Mouse (Mus musculus) lung, embryonic 16.5 days (tissue): ENCODE data around the gene Grk6. TPM values are rescaled to one million over a fixed set of nuclear protein-coding genes. Genes with fewer than 3 reads are reported as not detected.
A peak's percentile ranks its signal among the peaks of the same experiment; 100 is the strongest.
"Not testable (repeated sequence)": the region's sequence is repeated elsewhere in the genome, so short reads cannot be mapped to it uniquely, and the experiment has no call there.

ENCODE experiments used
- ATAC-seq: fragments of 200-750 bp; cut with Nextera tagmentation; 2 replicates; pipeline ENCODE4 v1.8.0; 2017; ENCODE audit warnings: low read depth, mild to moderate bottlenecking, moderate library complexity
- H3K27ac ChIP-seq: fragments of 300-500 bp; sonication (generic); 2 replicates; pipeline ENCODE4 v1.5.1; 2014; ENCODE audit warnings: mild to moderate bottlenecking, control low read depth, low read length
- H3K27me3 ChIP-seq: fragments of 300-500 bp; sonication (generic); 2 replicates; pipeline ENCODE4 v1.6.1; 2014; ENCODE audit warnings: low read depth, low read length, mixed read lengths; ENCODE audit not compliant: control insufficient read depth, insufficient read depth
- H3K36me3 ChIP-seq: fragments of 300-500 bp; sonication (generic); 2 replicates; pipeline ENCODE4 v1.6.1; 2014; ENCODE audit warnings: low read length; ENCODE audit not compliant: control insufficient read depth, insufficient read depth
- H3K4me1 ChIP-seq: fragments of 300-500 bp; sonication (generic); replicated peaks from 2 replicates; pipeline ENCODE4 v1.6.1; 2014; ENCODE audit warnings: low read length, mixed read lengths; ENCODE audit not compliant: control insufficient read depth, insufficient read depth
- H3K4me2 ChIP-seq: fragments of 300-500 bp; sonication (generic); 2 replicates; pipeline ENCODE4 v1.6.1; 2014; ENCODE audit warnings: low read depth, low read length, control low read depth
- H3K4me3 ChIP-seq: fragments of 300-500 bp; sonication (generic); 2 replicates; pipeline ENCODE4 v1.5.1; 2014; ENCODE audit warnings: mild to moderate bottlenecking, low read length, control low read depth
- H3K9ac ChIP-seq: fragments of 300-500 bp; sonication (generic); 2 replicates; pipeline ENCODE4 v1.6.1; 2014; ENCODE audit warnings: low read length, control low read depth
- H3K9me3 ChIP-seq: fragments of 300-500 bp; sonication (generic); 2 replicates; pipeline ENCODE4 v1.6.1; 2016; ENCODE audit warnings: low read length; ENCODE audit not compliant: control insufficient read depth
- WGBS: fragments of 180-500 bp; shearing (Covaris S2); extraction: QIAGEN DNeasy Blood & Tissue Kit; methylation state at CpG from one replicate; pipeline ENCODE4 v1.1.7; 2014; 5-methylcytosine and 5-hydroxymethylcytosine counted together
- polyA plus RNA-seq: library from polyadenylated mRNA; unstranded; fragments of >200 nt; fragmentation: Nextera tagmentation; extraction: Ambion mirVana; gene quantifications from 2 replicates; pipeline ENCODE4 v1.2.1, GENCODE M21; 2015

Grk6 gene
- polyA plus RNA-seq, 1 experiment from 2014 or later = 15.5 TPM

- Histone ChIP-seq H3K9ac (0 out of 2 replicates have a peak overlapping the region, but pooled peaks have one; percentile 44), H3K27me3 (peaks cover 36% of the 10 kb centered on the region), H3K36me3 (no peaks in the 10 kb centered on the region), H3K4me3 (peak overlapping the region; percentile 23; the same call in 1 of the 2 replicates), H3K27ac (no peak overlapping the region), H3K4me2 (peak overlapping the region; percentile 55), H3K4me1 (peaks cover 9% of the 10 kb centered on the region; the same call in 1 of the 2 replicates), H3K9me3 (no peaks in the 10 kb centered on the region)
- no peak for ATAC-seq
- 25% methylated on average over 51 of the region's 51 CpGs for WGBS
These were observed 24.6 kb upstream of the Grk6 start for GRCm38 (mm10) chr13:55420018-55420932.

GRCm38 (mm10) chr13:55420933-55421800, 23.7 kb upstream of the Grk6 start:
- peaks cover 36% of the 10 kb centered on the region for H3K27me3 ChIP-seq
- WGBS = 9% methylated on average over 35 of the region's 35 CpGs
- peaks cover 9% of the 10 kb centered on the region; the same call in 1 of the 2 replicates for H3K4me1 ChIP-seq
- H3K9me3 ChIP-seq = no peaks in the 10 kb centered on the region
- peak overlapping the region; percentile 23 for H3K4me3 ChIP-seq
- peak overlapping the region; percentile 55 for H3K4me2 ChIP-seq
- H3K9ac ChIP-seq = peak overlapping the region; percentile 44; the same call in 1 of the 2 replicates
- no peaks in the 10 kb centered on the region for H3K36me3 ChIP-seq
- H3K27ac ChIP-seq = no peak overlapping the region
- ATAC-seq = peak; percentile 74

- Histone ChIP-seq H3K4me1 (no peaks in the 10 kb centered on the region), H3K9me3 (no peaks in the 10 kb centered on the region), H3K4me2 (no peak within 1 kb of the TSS), H3K4me3 (no peak within 1 kb of the TSS), H3K27ac (no peak within 1 kb of the TSS), H3K27me3 (peaks cover 3% of the 10 kb centered on the region), H3K36me3 (no peaks in the 10 kb centered on the region), H3K9ac (no peak within 1 kb of the TSS)
- ATAC-seq = no peak
- WGBS = 88% methylated on average over 10 of the region's 10 CpGs
These were observed 18.3 kb upstream of the Grk6 start, which contains the start of gene F12 for GRCm38 (mm10) chr13:55426613-55427012. TSS of gene F12 (minus strand) at chr13:55426793.

- Histone ChIP-seq H3K27me3 (no peaks in the 10 kb centered on the region), H3K4me2 (no peak overlapping the region), H3K9me3 (peaks cover 4% of the 10 kb centered on the region; the same call in 1 of the 2 replicates), H3K4me3 (no peak overlapping the region), H3K4me1 (no peaks in the 10 kb centered on the region), H3K9ac (no peak overlapping the region), H3K27ac (no peak overlapping the region), H3K36me3 (no peaks in the 10 kb centered on the region)
- ATAC-seq = no peak
- 62% methylated on average over 12 of the region's 12 CpGs for WGBS
These were observed 15.5 kb upstream of the Grk6 start for GRCm38 (mm10) chr13:55429226-55429888.

GRCm38 (mm10) chr13:55430566-55430965, 14.3 kb upstream of the Grk6 start:
- Histone ChIP-seq H3K27ac (no peak overlapping the region), H3K4me1 (no peaks in the 10 kb centered on the region), H3K4me2 (no peak overlapping the region), H3K4me3 (no peak overlapping the region), H3K9ac (no peak overlapping the region), H3K36me3 (no peaks in the 10 kb centered on the region), H3K27me3 (no peaks in the 10 kb centered on the region), H3K9me3 (peaks cover 4% of the 10 kb centered on the region; the same call in 1 of the 2 replicates)
- no peak for ATAC-seq
- 76% methylated on average over 2 of the region's 2 CpGs for WGBS

GRCm38 (mm10) chr13:55431889-55432685, 12.8 kb upstream of the Grk6 start:
- Histone ChIP-seq H3K4me3 (no peak overlapping the region), H3K4me2 (no peak overlapping the region), H3K27me3 (no peaks in the 10 kb centered on the region), H3K4me1 (no peaks in the 10 kb centered on the region), H3K27ac (no peak overlapping the region), H3K36me3 (no peaks in the 10 kb centered on the region), H3K9ac (no peak overlapping the region), H3K9me3 (peaks cover 4% of the 10 kb centered on the region; the same call in 1 of the 2 replicates)
- WGBS = 56% methylated on average over 10 of the region's 10 CpGs
- ATAC-seq = no peak

GRCm38 (mm10) chr13:55437111-55437629, 7.7 kb upstream of the Grk6 start:
- not testable (repeated sequence) for H3K4me2 ChIP-seq, H3K9me3 ChIP-seq, H3K4me1 ChIP-seq, ATAC-seq, H3K4me3 ChIP-seq, H3K9ac ChIP-seq, H3K27me3 ChIP-seq, H3K36me3 ChIP-seq, H3K27ac ChIP-seq
- 72% methylated on average over 14 of the region's 15 CpGs for WGBS

- Histone ChIP-seq H3K4me1 (peaks cover 17% of the 10 kb centered on the region), H3K27me3 (no peaks in the 10 kb centered on the region), H3K9ac (peak overlapping the region; percentile 68), H3K4me3 (peak overlapping the region; percentile 83), H3K9me3 (no peaks in the 10 kb centered on the region), H3K4me2 (peak overlapping the region; percentile 78), H3K27ac (peak overlapping the region; percentile 96), H3K36me3 (no peaks in the 10 kb centered on the region)
- 29% methylated on average over 9 of the region's 9 CpGs for WGBS
- no peak for ATAC-seq
These were observed 1.0 kb upstream of the Grk6 start for GRCm38 (mm10) chr13:55443799-55444285.
